Mouse (Mus musculus): ENCODE measurements at regions not wholly inside any gene's neighbourhood (a gene's known extent, or its start where the extent isn't known, plus 50 kb on each side); places are given as distances from the start of the nearest gene placed in this dataset.

DNA sequence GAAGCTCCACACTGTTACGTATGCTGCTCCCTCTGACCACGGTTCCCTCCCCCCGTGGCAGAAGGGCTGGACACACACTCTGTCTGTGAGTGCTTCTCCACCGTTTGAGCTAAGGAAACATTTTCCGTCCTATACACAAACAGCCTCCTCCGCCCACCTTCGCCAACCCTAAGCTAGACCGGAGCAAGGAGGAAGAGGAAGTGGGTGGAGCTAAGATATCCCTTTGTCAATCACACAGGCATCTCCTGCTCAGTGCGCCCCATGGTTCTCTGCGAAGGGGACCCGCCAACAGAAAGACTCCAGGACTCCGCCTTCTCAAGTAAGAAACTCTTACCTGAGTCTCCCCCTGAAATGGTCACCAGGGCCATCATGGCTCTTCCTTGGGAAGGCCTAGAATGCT lies 61.9 kb upstream of the Cdh5 start:
- no peak for ATAC-seq (ENCODE audit: low read depth)
- H3K4me3 ChIP-seq (ENCODE audit: low read depth, low read length), result no peak overlapping the region
- H3K9ac ChIP-seq (ENCODE audit: low read depth, low read length), result no peak overlapping the region
- WGBS, result 72% methylated on average over 12 of the region's 12 CpGs
- H3K4me1 ChIP-seq (ENCODE audit: control insufficient read depth, insufficient read depth, low read length), result peaks cover 24% of the 10 kb centered on the region
- DNase-seq (ENCODE audit: low spot score), result no peak
- H3K36me3 ChIP-seq (ENCODE audit: control insufficient read depth, insufficient read depth, low read length), result no peaks in the 10 kb centered on the region
- H3K27me3 ChIP-seq (replicated peaks; ENCODE audit: control insufficient read depth, insufficient read depth, low read length), result no peaks in the 10 kb centered on the region
- no peak overlapping the region for H3K27ac ChIP-seq (replicated peaks; ENCODE audit: low read depth, low read length)
- no peak overlapping the region for H3K4me2 ChIP-seq (ENCODE audit: low read depth, low read length)
- no peaks in the 10 kb centered on the region for H3K9me3 ChIP-seq (ENCODE audit: control insufficient read depth, low read length)

- Histone ChIP-seq H3K4me3 (ENCODE audit: low read depth, low read length) (no peak overlapping the region), H3K4me1 (ENCODE audit: control insufficient read depth, insufficient read depth, low read length) (peaks cover 24% of the 10 kb centered on the region), H3K4me2 (ENCODE audit: low read depth, low read length) (no peak overlapping the region), H3K36me3 (ENCODE audit: control insufficient read depth, insufficient read depth, low read length) (no peaks in the 10 kb centered on the region), H3K9ac (ENCODE audit: low read depth, low read length) (no peak overlapping the region), H3K27ac (replicated peaks; ENCODE audit: low read depth, low read length) (no peak overlapping the region), H3K9me3 (ENCODE audit: control insufficient read depth, low read length) (no peaks in the 10 kb centered on the region), H3K27me3 (replicated peaks; ENCODE audit: control insufficient read depth, insufficient read depth, low read length) (no peaks in the 10 kb centered on the region)
- DNase-seq (ENCODE audit: low spot score) (no peak), ATAC-seq (ENCODE audit: low read depth) (no peak)
- WGBS, result 55% methylated on average over 5 of the region's 5 CpGs
These were observed 59.9 kb upstream of the Cdh5 start for GRCm38 (mm10) chr8:104041522-104041921.

DNA sequence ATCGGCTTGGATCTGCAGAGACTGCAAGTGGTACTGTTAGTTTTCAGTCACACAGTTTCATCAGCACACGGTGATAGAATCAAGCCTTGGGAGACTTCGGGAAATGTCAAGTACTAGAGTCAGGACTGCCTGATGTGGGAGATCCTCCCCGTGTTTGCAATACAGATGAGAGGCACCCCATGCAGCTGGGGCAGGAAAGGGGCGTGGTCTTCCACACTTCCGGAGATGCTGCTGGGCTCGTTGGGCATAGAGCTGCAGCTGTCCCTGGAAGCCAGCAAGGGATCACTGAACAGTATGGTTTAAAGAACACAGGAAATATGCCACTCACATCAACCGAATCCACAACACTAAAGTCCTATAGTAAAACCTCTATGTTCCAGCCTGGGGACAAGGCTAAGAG lies 59.0 kb upstream of the Cdh5 start:
- H3K4me2 ChIP-seq (ENCODE audit: low read depth, low read length), result 0 out of 2 replicates have a peak overlapping the region, but pooled peaks have one; percentile 23
- H3K9ac ChIP-seq (ENCODE audit: low read depth, low read length), result no peak overlapping the region
- H3K36me3 ChIP-seq (ENCODE audit: control insufficient read depth, insufficient read depth, low read length), result no peaks in the 10 kb centered on the region
- H3K9me3 ChIP-seq (ENCODE audit: control insufficient read depth, low read length), result no peaks in the 10 kb centered on the region
- WGBS, result 24% methylated on average over 8 of the region's 8 CpGs
- H3K4me3 ChIP-seq (ENCODE audit: low read depth, low read length), result no peak overlapping the region
- DNase-seq (ENCODE audit: low spot score) (peak; percentile 59), ATAC-seq (ENCODE audit: low read depth) (0 out of 2 replicates have a peak, but pooled peaks have one; percentile 24)
- peaks cover 24% of the 10 kb centered on the region for H3K4me1 ChIP-seq (ENCODE audit: control insufficient read depth, insufficient read depth, low read length)
- H3K27ac ChIP-seq (replicated peaks; ENCODE audit: low read depth, low read length), result no peak overlapping the region
- H3K27me3 ChIP-seq (replicated peaks; ENCODE audit: control insufficient read depth, insufficient read depth, low read length), result no peaks in the 10 kb centered on the region

GRCm38 (mm10) chr8:104048037-104048436 lies 53.4 kb upstream of the Cdh5 start:
- peaks cover 4% of the 10 kb centered on the region for H3K4me1 ChIP-seq (ENCODE audit: control insufficient read depth, insufficient read depth, low read length)
- 65% methylated on average over 5 of the region's 5 CpGs for WGBS
- H3K27me3 ChIP-seq (replicated peaks; ENCODE audit: control insufficient read depth, insufficient read depth, low read length), result no peaks in the 10 kb centered on the region
- no peaks in the 10 kb centered on the region for H3K36me3 ChIP-seq (ENCODE audit: control insufficient read depth, insufficient read depth, low read length)
- ATAC-seq (ENCODE audit: low read depth), result no peak
- no peak overlapping the region for H3K4me3 ChIP-seq (ENCODE audit: low read depth, low read length)
- no peaks in the 10 kb centered on the region for H3K9me3 ChIP-seq (ENCODE audit: control insufficient read depth, low read length)
- no peak for DNase-seq (ENCODE audit: low spot score)
- no peak overlapping the region for H3K27ac ChIP-seq (replicated peaks; ENCODE audit: low read depth, low read length)
- no peak overlapping the region for H3K4me2 ChIP-seq (ENCODE audit: low read depth, low read length)
- no peak overlapping the region for H3K9ac ChIP-seq (ENCODE audit: low read depth, low read length)

DNA sequence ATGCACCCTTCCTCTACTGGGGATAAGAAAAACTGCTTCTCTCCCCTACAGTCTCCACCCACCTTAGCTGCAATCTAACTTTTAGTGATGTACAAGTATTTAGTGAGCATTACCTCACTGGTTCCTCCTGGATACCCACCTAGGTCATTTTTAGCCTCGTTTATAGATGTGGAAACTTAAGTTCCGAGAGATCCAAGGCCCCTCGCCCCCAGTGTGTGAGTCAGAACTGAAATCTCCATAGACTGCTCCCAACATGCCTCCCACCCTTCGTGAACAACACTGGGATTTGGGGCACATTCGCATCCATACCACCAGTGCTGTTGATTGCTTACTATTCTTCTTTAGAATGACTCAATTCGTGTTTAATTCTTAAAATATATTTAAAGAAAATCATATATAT lies 52.2 kb upstream of the Cdh5 start:
- Histone ChIP-seq H3K27ac (replicated peaks; ENCODE audit: low read depth, low read length) (no peak overlapping the region), H3K36me3 (ENCODE audit: control insufficient read depth, insufficient read depth, low read length) (no peaks in the 10 kb centered on the region), H3K9ac (ENCODE audit: low read depth, low read length) (no peak overlapping the region), H3K9me3 (ENCODE audit: control insufficient read depth, low read length) (no peaks in the 10 kb centered on the region), H3K4me3 (ENCODE audit: low read depth, low read length) (no peak overlapping the region), H3K4me1 (ENCODE audit: control insufficient read depth, insufficient read depth, low read length) (no peaks in the 10 kb centered on the region; the same call in 1 of the 2 replicates), H3K27me3 (replicated peaks; ENCODE audit: control insufficient read depth, insufficient read depth, low read length) (no peaks in the 10 kb centered on the region), H3K4me2 (ENCODE audit: low read depth, low read length) (no peak overlapping the region)
- DNase-seq (ENCODE audit: low spot score) (no peak), ATAC-seq (ENCODE audit: low read depth) (no peak)
- 86% methylated on average over 6 of the region's 6 CpGs for WGBS

DNA sequence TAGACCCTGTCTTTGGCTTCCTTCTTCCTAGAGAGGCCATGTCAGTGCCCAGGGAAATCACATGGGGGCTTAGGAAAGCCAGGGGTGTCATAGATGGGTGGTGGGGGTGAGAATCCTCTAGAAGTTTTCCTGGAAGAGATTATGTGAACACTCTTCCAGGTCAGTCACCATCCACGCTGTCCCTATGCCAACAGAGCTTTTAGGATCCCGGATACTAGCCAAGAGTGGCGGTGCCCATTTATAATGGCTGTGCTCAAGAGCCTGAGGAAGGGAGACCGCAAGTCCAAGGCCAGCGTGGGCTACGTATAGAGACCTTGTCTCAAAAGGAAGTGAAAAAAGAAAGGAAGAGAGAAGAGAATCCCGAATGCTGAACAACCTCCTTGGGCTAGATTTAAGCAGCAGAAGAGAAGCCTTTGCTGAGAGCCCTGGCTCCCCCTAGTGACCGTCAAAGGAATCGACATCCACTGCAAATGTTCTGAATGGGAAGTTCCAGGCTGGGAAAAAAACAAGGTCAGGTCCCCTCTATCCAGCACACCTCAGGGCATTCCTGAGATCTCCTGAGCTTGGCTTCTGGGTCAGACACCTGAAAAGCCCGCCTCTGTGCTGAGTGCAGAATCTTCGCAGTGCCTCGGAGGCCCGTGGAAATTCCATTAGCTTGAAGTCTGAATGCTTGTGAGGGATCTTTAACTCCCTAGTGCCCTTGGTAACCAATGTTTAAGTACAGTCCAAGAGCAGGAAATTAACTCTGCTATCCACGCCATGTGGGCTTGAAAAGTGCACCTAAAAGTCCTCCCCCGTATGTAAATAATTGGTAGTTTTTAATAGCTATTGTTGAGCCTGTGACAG lies 50.5 kb upstream of the Cdh5 start:
- ATAC-seq (ENCODE audit: low read depth), result 0 out of 2 replicates have a peak, but pooled peaks have one; percentile 55

GRCm38 (mm10) chr8:104051540-104051882 lies 49.9 kb upstream of the Cdh5 start:
- Histone ChIP-seq H3K9me3 (ENCODE audit: control insufficient read depth, low read length) (no peaks in the 10 kb centered on the region), H3K4me3 (ENCODE audit: low read depth, low read length) (no peak overlapping the region), H3K9ac (ENCODE audit: low read depth, low read length) (no peak overlapping the region), H3K4me1 (ENCODE audit: control insufficient read depth, insufficient read depth, low read length) (no peaks in the 10 kb centered on the region; the same call in 1 of the 2 replicates), H3K27me3 (replicated peaks; ENCODE audit: control insufficient read depth, insufficient read depth, low read length) (no peaks in the 10 kb centered on the region), H3K36me3 (ENCODE audit: control insufficient read depth, insufficient read depth, low read length) (no peaks in the 10 kb centered on the region), H3K27ac (replicated peaks; ENCODE audit: low read depth, low read length) (no peak overlapping the region), H3K4me2 (ENCODE audit: low read depth, low read length) (no peak overlapping the region)
- no peak for DNase-seq (ENCODE audit: low spot score)
- 57% methylated on average over 5 of the region's 5 CpGs for WGBS
- no peak for ATAC-seq (ENCODE audit: low read depth)

More for the DNA sequence above, 50.5 kb upstream of the Cdh5 start:
- Histone ChIP-seq H3K9ac (ENCODE audit: low read depth, low read length) (no peak overlapping the region), H3K4me3 (ENCODE audit: low read depth, low read length) (no peak overlapping the region), H3K4me2 (ENCODE audit: low read depth, low read length) (0 out of 2 replicates have a peak overlapping the region, but pooled peaks have one; percentile 21), H3K4me1 (ENCODE audit: control insufficient read depth, insufficient read depth, low read length) (no peaks in the 10 kb centered on the region; the same call in 1 of the 2 replicates), H3K9me3 (ENCODE audit: control insufficient read depth, low read length) (no peaks in the 10 kb centered on the region), H3K27me3 (replicated peaks; ENCODE audit: control insufficient read depth, insufficient read depth, low read length) (no peaks in the 10 kb centered on the region), H3K36me3 (ENCODE audit: control insufficient read depth, insufficient read depth, low read length) (no peaks in the 10 kb centered on the region), H3K27ac (replicated peaks; ENCODE audit: low read depth, low read length) (0 out of 2 replicates have a peak overlapping the region, but pooled peaks have one; percentile 23)
- peak; percentile 78 for DNase-seq (ENCODE audit: low spot score)
- WGBS, result 23% methylated on average over 15 of the region's 15 CpGs
